Mouse (Mus musculus) embryonic facial prominence, embryonic 11.5 days (tissue): ENCODE data around the gene Cgrrf1. TPM values are rescaled to one million over a fixed set of nuclear protein-coding genes. Genes with fewer than 3 reads are reported as not detected.

Experiments
- ATAC-seq: fragments of 200-750 bp; cut with Nextera tagmentation; replicated peaks from 2 replicates; pipeline ENCODE4 v1.8.0; 2017; ENCODE audit warnings: low read depth; ENCODE audit not compliant: insufficient number of reproducible peaks, low FRiP score, low TSS enrichment
- DNase-seq: peaks from one replicate; pipeline ENCODE4 v3.0.0-alpha.2; 2015; ENCODE audit warnings: low spot score
- H3K27ac ChIP-seq: fragments of 300-500 bp; sonication (generic); replicated peaks from 2 replicates; pipeline ENCODE4 v1.5.1; 2014; ENCODE audit warnings: mild to moderate bottlenecking, low read depth, low read length, control low read depth
- H3K27me3 ChIP-seq: fragments of 300-500 bp; sonication (generic); 2 replicates; pipeline ENCODE4 v1.6.1; 2014; ENCODE audit warnings: mild to moderate bottlenecking, low read length, moderate library complexity, mixed read lengths; ENCODE audit not compliant: control insufficient read depth, insufficient read depth
- H3K36me3 ChIP-seq: fragments of 300-500 bp; sonication (generic); replicated peaks from 2 replicates; pipeline ENCODE4 v1.6.1; 2014; ENCODE audit warnings: low read depth, mild to moderate bottlenecking, low read length, moderate library complexity, mixed read lengths; ENCODE audit not compliant: control insufficient read depth, insufficient read depth
- H3K4me1 ChIP-seq: fragments of 300-500 bp; sonication (generic); 2 replicates; pipeline ENCODE4 v1.6.1; 2014; ENCODE audit warnings: low read length, mixed read lengths; ENCODE audit not compliant: control insufficient read depth, insufficient read depth
- H3K4me2 ChIP-seq: fragments of 300-500 bp; sonication (generic); 2 replicates; pipeline ENCODE4 v1.6.1; 2014; ENCODE audit warnings: low read depth, mild to moderate bottlenecking, control low read depth, low read length, moderate library complexity
- H3K4me3 ChIP-seq: fragments of 300-500 bp; sonication (generic); 2 replicates; pipeline ENCODE4 v1.5.1; 2014; ENCODE audit warnings: low read depth, low read length, control low read depth
- H3K9ac ChIP-seq: fragments of 300-500 bp; sonication (generic); replicated peaks from 2 replicates; pipeline ENCODE4 v1.6.1; 2014; ENCODE audit warnings: mild to moderate bottlenecking, control low read depth, low read length
- H3K9me3 ChIP-seq: fragments of 300-500 bp; sonication (generic); replicated peaks from 2 replicates; pipeline ENCODE4 v1.6.1; 2016; ENCODE audit warnings: mild to moderate bottlenecking, low read length, inconsistent platforms, mixed read lengths; ENCODE audit not compliant: control insufficient read depth
- WGBS: fragments of 180-500 bp; shearing (Covaris S2); extraction: QIAGEN DNeasy Blood & Tissue Kit; methylation state at CpG from one replicate; pipeline ENCODE4 v1.1.7; 2014; 5-methylcytosine and 5-hydroxymethylcytosine counted together
- polyA plus RNA-seq: library from polyadenylated mRNA; unstranded; fragments of >200 nt; fragmentation: Nextera tagmentation; extraction: Ambion mirVana; gene quantifications from 2 replicates; pipeline ENCODE4 v1.2.1, GENCODE M21; 2014

Cgrrf1 gene
- polyA plus RNA-seq: 32.1 and 33.9 TPM in 2 replicates

DNA sequence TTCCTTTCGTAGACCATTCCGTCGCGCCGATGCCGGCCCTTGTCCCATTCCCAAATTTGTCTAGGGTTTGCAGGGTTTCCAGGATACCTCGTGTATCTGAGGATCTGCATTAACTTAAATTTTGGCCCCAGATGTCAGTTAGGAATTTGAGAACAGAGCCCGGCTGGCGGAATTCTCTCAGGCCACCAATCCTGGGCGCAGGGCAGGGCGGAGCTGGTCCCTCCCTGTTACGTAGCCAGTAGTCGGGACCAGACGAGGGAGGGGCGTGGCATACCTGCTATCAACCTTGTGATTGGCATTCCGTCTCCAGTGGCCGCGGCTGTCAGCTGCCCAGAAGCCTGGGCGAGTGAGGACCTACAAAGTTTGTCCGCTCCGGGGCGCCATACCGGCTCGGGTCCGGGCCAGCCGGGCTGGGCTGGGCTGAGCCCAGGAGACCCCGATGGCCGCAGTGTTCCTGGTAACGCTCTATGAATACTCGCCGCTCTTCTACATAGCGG is at the start of gene Cgrrf1:
Cgrrf1 (plus strand) TSS at position 289 of the 497 bp plus-strand sequence.
- H3K36me3 ChIP-seq: no peaks in the 10 kb centered on the region
- no peaks in the 10 kb centered on the region for H3K9me3 ChIP-seq
- H3K4me1 ChIP-seq: no peaks in the 10 kb centered on the region
- ATAC-seq: peak; percentile 99
- peak within 1 kb of the TSS; percentile 78 for H3K4me3 ChIP-seq
- H3K4me2 ChIP-seq: peak within 1 kb of the TSS; percentile 89
- peak within 1 kb of the TSS; percentile 77 for H3K9ac ChIP-seq
- DNase-seq: peak; percentile 98
- H3K27me3 ChIP-seq: no peaks in the 10 kb centered on the region
- WGBS: under 1% methylated on average over 32 of the region's 32 CpGs
- no peak within 1 kb of the TSS for H3K27ac ChIP-seq

DNA sequence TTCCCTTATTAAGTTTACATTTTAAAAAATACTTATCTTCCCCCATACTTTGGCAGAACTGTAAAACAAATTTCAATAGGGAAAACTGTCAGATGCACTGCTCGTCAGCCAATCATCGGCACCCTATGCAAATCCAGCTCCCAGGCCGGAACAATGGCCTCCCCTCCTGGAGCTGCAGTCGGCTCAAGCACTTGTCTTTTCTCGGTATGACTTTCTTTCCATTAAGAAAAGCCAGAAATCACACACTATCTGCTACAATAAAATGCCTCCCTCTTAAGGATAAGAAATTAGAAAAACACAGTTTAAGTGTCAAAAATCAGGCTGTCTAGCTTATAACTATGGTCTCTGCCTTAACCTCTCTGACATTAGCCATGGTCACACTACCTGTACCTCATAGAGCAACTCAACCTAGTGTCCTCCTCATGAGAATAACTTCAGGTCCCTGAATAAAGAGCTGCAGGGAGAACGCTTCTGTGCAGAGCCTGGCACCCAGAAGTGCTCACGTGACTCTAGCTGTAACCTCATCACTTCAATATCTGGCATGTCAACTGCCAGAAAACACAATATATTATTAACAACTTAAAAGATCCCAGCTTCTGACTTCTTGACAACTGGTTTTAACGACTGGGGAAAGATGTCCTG is 49.6 kb upstream of the Cgrrf1 start:
- no peaks in the 10 kb centered on the region for H3K27me3 ChIP-seq

DNA sequence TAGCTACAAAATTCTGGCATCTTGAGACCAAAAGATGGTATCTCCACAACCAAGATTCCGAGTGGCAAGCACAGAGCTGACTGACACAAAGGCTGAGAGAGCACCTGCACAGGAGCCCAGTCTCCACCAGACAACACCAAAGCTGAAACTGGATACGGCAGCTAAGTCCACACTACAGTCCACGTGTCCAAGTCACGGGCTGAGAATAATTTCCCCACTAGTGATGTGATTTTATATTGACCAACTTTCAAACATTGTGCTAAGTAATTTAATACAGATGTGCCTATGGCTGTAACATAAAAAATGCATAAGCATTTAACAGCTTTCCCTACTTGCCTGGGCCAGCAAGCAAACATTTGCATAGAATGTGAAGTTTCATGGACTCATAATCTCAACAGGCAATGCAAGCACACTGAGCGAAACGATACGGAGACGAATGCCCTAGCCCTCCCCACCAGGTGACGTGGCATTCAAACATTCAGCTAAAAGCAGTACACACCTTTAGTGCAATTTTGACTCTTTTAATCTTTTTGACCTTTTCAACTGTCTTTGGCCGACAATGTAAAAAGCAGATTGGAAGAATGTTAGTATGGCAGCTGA is 48.5 kb upstream of the Cgrrf1 start:
- Histone ChIP-seq H3K4me2 (no peak overlapping the region), H3K4me1 (no peaks in the 10 kb centered on the region), H3K9me3 (no peaks in the 10 kb centered on the region), H3K36me3 (peaks cover 11% of the 10 kb centered on the region), H3K9ac (no peak overlapping the region), H3K4me3 (no peak overlapping the region), H3K27me3 (no peaks in the 10 kb centered on the region), H3K27ac (no peak overlapping the region)
- ATAC-seq (no peak), DNase-seq (no peak)
- 87% methylated on average over 10 of the region's 10 CpGs for WGBS

More for the DNA sequence above, 49.6 kb upstream of the Cgrrf1 start:
- peaks cover 15% of the 10 kb centered on the region for H3K36me3 ChIP-seq
- 90% methylated on average over 8 of the region's 8 CpGs for WGBS
- ATAC-seq: no peak
- no peaks in the 10 kb centered on the region for H3K9me3 ChIP-seq
- no peak overlapping the region for H3K4me2 ChIP-seq
- no peak for DNase-seq
- H3K9ac ChIP-seq: no peak overlapping the region
- no peaks in the 10 kb centered on the region for H3K4me1 ChIP-seq
- H3K4me3 ChIP-seq: no peak overlapping the region
- H3K27ac ChIP-seq: no peak overlapping the region

DNA sequence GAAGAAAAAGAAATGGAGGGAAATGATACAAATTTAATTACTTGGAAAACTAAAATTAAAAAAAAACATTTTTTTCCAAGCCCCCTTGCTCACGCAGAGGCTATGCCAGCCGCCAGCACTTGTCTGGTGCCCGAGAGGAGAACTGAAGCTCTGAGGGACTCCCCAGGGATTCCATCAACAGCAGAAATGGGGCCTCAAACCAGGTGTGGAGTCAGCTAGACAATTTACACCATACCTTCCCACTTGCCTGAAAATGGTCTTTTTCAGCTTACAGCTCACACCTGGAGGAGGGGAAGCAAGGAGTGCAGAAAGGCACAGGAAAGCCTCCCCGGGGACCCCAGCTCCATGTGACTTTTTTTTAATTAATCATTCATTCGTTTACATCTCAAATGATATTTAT is 46.7 kb upstream of the Cgrrf1 start:
- H3K9me3 ChIP-seq: no peaks in the 10 kb centered on the region
- no peak for DNase-seq
- H3K4me2 ChIP-seq: no peak overlapping the region
- no peaks in the 10 kb centered on the region; the same call in 1 of the 2 replicates for H3K36me3 ChIP-seq
- H3K9ac ChIP-seq: no peak overlapping the region
- no peak overlapping the region for H3K27ac ChIP-seq
- WGBS: 86% methylated on average over 5 of the region's 5 CpGs
- no peaks in the 10 kb centered on the region for H3K4me1 ChIP-seq
- no peak overlapping the region for H3K4me3 ChIP-seq
- H3K27me3 ChIP-seq: no peaks in the 10 kb centered on the region
- ATAC-seq: no peak

DNA sequence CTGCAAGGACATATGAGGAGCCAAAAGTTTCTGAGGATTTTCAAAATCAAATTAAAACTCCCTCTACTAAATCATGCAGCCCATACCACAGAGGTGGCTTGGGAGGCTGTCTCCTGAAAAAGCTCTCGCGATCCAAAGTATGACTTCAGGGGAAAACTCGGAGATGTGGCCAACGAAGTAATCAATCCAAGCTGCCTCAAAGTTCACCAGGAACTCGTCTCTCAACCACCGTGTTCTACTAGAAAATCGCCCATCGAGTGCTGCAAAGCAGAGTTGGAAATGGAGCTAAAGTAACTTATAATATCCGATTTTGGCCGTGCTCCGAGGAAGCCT is 44.5 kb upstream of the Cgrrf1 start:
- ATAC-seq (no peak), DNase-seq (peak; percentile 67)
- WGBS: under 1% methylated on average over 11 of the region's 11 CpGs
- Histone ChIP-seq H3K9ac (peak overlapping the region; percentile 99), H3K27me3 (no peaks in the 10 kb centered on the region), H3K4me1 (no peaks in the 10 kb centered on the region), H3K36me3 (no peaks in the 10 kb centered on the region), H3K4me2 (peak overlapping the region; percentile 66), H3K9me3 (no peaks in the 10 kb centered on the region), H3K27ac (peak overlapping the region; percentile 97), H3K4me3 (peak overlapping the region; percentile 94)

DNA sequence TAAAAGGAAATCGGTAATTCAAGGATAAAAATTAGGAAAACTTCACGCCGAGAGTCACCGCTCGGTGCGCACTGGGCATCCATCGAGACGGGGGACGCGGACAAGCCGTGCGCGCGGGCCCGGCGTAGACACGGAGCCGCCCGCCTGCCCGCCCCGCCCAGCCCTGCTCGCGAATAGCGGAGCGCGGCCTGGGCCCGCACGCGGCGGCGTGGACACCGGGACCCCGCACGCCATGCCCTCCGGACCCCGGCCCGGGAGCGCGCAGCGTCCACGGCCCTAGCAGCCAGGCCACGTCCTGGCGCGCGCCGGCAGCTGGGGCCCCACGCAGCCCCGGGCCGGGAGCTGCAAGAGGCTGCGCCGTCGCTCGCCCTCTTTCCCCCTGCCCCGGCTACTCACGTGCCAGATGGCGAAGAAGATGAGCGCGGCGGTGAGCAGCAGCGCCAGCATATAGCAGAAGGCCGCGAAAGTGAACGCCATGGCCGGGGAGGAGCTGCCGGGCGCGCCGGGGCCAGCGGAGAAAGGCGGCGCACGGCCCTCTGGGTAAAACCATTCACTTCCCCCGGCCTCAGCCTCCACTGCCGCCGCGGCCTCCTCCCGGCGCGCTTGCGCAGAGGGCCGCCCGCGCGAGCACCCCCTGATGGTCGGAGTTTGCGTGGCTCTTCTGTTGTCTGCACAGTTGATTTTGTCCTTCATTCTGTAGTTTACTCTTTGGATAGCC is 44.0 kb upstream of the Cgrrf1 start, which contains the start of gene Cnih1:
Cnih1 (minus strand) TSS at position 625 of the 718 bp plus-strand sequence.
- Histone ChIP-seq H3K4me1 (no peaks in the 10 kb centered on the region), H3K36me3 (no peaks in the 10 kb centered on the region), H3K4me3 (peak within 1 kb of the TSS; percentile 94), H3K4me2 (peak within 1 kb of the TSS; percentile 66), H3K27ac (peak within 1 kb of the TSS; percentile 97), H3K9me3 (no peaks in the 10 kb centered on the region), H3K9ac (peak within 1 kb of the TSS; percentile 99), H3K27me3 (no peaks in the 10 kb centered on the region)
- WGBS: 0% methylated on average over 61 of the region's 86 CpGs
- DNase-seq: peak; percentile 94
- peak; percentile 94 for ATAC-seq

DNA sequence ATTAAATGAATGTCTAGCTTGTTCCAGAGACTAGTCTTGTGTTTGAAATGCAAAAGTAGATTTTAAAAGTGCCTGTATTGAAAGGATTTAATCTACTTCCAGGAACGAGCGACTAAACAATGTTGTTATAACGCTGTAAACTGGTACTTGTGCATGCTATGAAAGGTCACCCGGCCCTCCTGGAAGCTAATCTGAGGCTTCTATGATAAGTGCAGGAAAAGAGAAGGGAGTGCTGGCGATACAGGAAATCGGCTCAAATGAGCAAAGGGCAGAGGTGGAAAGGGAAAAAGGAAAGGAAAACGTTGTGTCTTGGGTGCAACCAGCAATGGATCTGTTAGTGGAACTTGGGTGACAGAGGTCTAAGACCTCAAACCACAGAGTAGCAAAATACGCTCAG is 43.4 kb upstream of the Cgrrf1 start:
- Histone ChIP-seq H3K36me3 (no peaks in the 10 kb centered on the region), H3K27ac (no peak overlapping the region; the same call in 1 of the 2 replicates), H3K4me3 (peak overlapping the region; percentile 94; the same call in 1 of the 2 replicates), H3K9me3 (no peaks in the 10 kb centered on the region), H3K9ac (0 out of 2 replicates have a peak overlapping the region, but pooled peaks have one; percentile 43), H3K4me1 (no peaks in the 10 kb centered on the region), H3K27me3 (no peaks in the 10 kb centered on the region), H3K4me2 (no peak overlapping the region)
- ATAC-seq (no peak), DNase-seq (no peak)
- WGBS: 22% methylated on average over 8 of the region's 8 CpGs
